Mouse (Mus musculus) liver, postnatal 0 days (tissue): ENCODE measurements at regions not wholly inside any gene's neighbourhood (a gene's known extent, or its start where the extent isn't known, plus 50 kb on each side); places are given as distances from the start of the nearest gene placed in this dataset.

ENCODE experiments used
- ATAC-seq: fragments of 200-750 bp; cut with Nextera tagmentation; 2 replicates; pipeline ENCODE4 v1.8.0; 2017; ENCODE audit warnings: mild to moderate bottlenecking, moderate library complexity
- DNase-seq: peaks from one replicate; pipeline ENCODE4 v3.0.0-alpha.2; 2016
- H3K27ac ChIP-seq: fragments of 300-500 bp; sonication (generic); 2 replicates; pipeline ENCODE4 v1.5.1; 2014; ENCODE audit warnings: antibody characterized with exemption, moderate library complexity, mild to moderate bottlenecking, low read depth
- H3K27me3 ChIP-seq: fragments of 300-500 bp; sonication (generic); 2 replicates; pipeline ENCODE4 v1.6.1; 2014; ENCODE audit warnings: low read length, control low read depth, mixed read lengths; ENCODE audit not compliant: insufficient read depth
- H3K36me3 ChIP-seq: fragments of 300-500 bp; sonication (generic); replicated peaks from 2 replicates; pipeline ENCODE4 v1.6.1; 2014; ENCODE audit warnings: mild to moderate bottlenecking, control low read depth, low read length, moderate library complexity, mixed read lengths; ENCODE audit not compliant: insufficient read depth
- H3K4me1 ChIP-seq: fragments of 300-500 bp; sonication (generic); 2 replicates; pipeline ENCODE4 v1.6.1; 2014; ENCODE audit warnings: antibody characterized with exemption, mild to moderate bottlenecking, control low read depth; ENCODE audit not compliant: insufficient read depth
- H3K4me2 ChIP-seq: fragments of 300-500 bp; sonication (generic); 2 replicates; pipeline ENCODE4 v1.6.1; 2014; ENCODE audit warnings: low read depth, mild to moderate bottlenecking, low read length, moderate library complexity, mixed read lengths
- H3K4me3 ChIP-seq: fragments of 300-500 bp; sonication (generic); 2 replicates; pipeline ENCODE4 v1.5.1; 2014; ENCODE audit warnings: low read depth, low read length
- H3K9ac ChIP-seq: fragments of 300-500 bp; sonication (generic); replicated peaks from 2 replicates; pipeline ENCODE4 v1.6.1; 2014; ENCODE audit warnings: mild to moderate bottlenecking, moderate library complexity
- H3K9me3 ChIP-seq: fragments of 300-500 bp; sonication (generic); 2 replicates; pipeline ENCODE4 v1.6.1; 2016; ENCODE audit warnings: mild to moderate bottlenecking, control low read depth, low read length, mixed read lengths
- CTCF ChIP-seq: sonication (generic); IDR thresholded peaks from 2 replicates; pipeline ENCODE4 v1.5.1; 2016; ENCODE audit warnings: antibody characterized with exemption, low read depth
- EP300 ChIP-seq: IDR thresholded peaks from 2 replicates; pipeline ENCODE4 v1.6.1; 2016; ENCODE audit warnings: antibody characterized with exemption, low read depth, mild to moderate bottlenecking
- WGBS: fragments of 180-500 bp; shearing (Covaris S2); extraction: QIAGEN DNeasy Blood & Tissue Kit; methylation state at CpG from one replicate; pipeline ENCODE4 v1.1.7; 2014; ENCODE audit not compliant: insufficient replicate concordance; 5-methylcytosine and 5-hydroxymethylcytosine counted together

DNA sequence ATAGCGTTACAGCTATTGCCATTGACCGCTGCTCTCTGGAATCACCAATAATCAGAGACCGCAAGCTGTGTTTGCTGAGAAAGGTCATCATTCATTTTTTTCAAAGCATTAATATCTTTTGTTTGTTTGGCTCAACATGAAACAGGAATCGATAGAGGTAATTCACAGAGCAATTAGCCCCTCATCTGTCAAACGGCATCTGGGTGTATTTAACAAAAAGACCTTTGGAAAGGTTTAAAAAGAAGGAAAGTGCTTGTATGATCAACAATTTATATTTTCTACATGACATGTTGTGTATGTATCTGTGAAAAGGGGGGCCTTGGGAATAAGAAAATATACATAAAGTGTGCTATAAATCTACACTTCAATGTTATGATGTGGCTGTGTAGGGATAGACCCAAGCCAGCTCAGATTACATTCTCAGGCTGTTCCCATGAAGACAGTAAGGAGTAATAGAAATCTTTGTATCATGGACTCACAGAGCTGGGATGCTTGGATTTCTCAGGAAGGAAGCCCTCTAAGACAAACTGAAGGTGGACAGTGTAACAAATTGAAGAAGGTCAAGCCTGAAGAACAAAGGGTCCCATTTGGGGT is 117.0 kb downstream of the Gm10295 start:
- H3K4me1 ChIP-seq, result no peaks in the 10 kb centered on the region
- ATAC-seq (no peak), DNase-seq (no peak)
- H3K4me3 ChIP-seq, result no peak overlapping the region
- no peaks in the 10 kb centered on the region for H3K36me3 ChIP-seq
- H3K9me3 ChIP-seq, result no peaks in the 10 kb centered on the region
- H3K4me2 ChIP-seq, result no peak overlapping the region
- TF ChIP-seq EP300 (no peak), CTCF (no peak)
- no peaks in the 10 kb centered on the region for H3K27me3 ChIP-seq
- WGBS, result 83% methylated on average over 5 of the region's 5 CpGs
- H3K9ac ChIP-seq, result no peak overlapping the region
- H3K27ac ChIP-seq, result no peak overlapping the region

DNA sequence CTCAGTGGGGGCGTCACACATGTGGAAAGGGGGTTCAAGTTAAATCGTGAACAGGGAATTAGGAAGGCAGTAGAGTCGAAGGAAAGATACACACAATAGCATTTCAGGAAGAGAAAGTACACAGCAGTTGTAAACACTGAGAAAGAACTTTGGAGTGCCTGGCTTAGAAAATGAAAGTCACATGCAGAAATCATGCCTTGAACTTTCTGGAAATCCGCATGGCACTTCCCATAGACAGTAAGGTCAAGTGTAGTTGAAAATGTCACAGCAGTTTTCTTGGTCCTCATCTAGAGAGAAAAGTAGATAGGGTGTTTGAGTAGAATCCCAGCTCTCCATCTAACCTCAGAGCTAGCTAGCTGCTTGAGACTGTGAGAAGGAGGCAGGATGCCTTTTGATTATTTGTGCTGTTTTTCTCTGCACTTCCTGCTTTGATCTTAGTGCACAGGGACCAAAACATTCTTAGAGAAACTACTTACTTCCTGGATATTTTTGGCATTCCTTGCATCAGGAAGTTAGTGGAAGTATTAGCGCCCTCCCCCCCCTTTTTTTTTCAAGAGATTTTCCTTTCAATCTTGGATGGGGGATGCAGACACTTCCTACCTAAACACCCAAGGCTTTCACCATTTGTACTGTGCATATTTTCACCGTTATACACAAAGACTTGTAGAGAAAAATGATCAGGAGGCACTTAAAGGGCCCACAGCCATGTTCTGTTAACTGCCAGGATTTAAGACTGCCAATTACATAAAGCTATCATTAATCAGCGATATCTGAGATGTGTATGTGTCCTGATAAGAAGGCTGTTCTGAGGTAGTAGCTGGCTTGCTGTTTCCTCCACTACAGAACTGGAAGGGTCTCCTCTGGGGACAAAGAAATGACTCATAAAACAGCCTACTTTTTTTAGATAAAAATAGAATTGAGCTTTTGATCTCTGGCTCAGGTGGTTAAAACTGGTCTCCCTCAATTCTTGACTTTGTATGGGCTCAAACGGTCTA is 118.2 kb downstream of the Gm10295 start:
- H3K4me2 ChIP-seq, result no peak overlapping the region
- ATAC-seq (no peak), DNase-seq (no peak)
- H3K4me3 ChIP-seq, result no peak overlapping the region
- H3K4me1 ChIP-seq, result no peaks in the 10 kb centered on the region
- H3K9ac ChIP-seq, result no peak overlapping the region
- H3K9me3 ChIP-seq, result no peaks in the 10 kb centered on the region
- no peaks in the 10 kb centered on the region for H3K36me3 ChIP-seq
- H3K27ac ChIP-seq, result peak overlapping the region; percentile 17; the same call in 1 of the 2 replicates
- no peaks in the 10 kb centered on the region for H3K27me3 ChIP-seq
- TF ChIP-seq EP300 (no peak), CTCF (no peak)
- 58% methylated on average over 8 of the region's 8 CpGs for WGBS

DNA sequence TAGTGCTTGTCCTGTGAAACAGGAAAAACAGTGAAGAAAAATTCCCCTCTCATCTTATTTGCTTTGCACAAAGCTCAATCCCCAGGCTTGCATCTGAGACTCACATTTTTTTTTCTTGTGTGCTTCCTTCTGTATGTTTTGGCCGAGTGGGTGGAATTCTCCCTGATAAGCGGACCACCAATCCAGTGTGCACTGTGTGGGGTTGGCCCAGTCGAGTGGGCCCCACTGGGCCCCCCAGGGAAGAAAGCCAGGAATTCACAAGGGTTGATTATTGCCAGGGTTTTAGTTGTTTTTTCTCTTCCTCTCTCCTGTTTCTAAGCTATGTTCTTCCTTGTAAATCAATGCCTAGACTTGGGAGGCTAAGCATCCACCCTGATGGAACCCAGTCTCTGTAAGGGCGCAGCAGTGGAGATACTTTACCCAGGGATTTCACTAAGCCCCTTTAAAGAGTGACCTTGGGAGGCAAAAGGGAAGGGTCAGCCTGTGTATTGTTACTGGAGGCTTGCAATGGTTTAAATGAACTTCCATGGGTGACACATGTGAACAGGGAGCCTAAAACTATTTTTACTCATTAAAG is 120.3 kb downstream of the Gm10295 start:
- Histone ChIP-seq H3K4me1 (no peaks in the 10 kb centered on the region), H3K4me2 (no peak overlapping the region), H3K4me3 (no peak overlapping the region), H3K9ac (no peak overlapping the region), H3K27ac (0 out of 2 replicates have a peak overlapping the region, but pooled peaks have one; percentile 16), H3K36me3 (no peaks in the 10 kb centered on the region), H3K9me3 (no peaks in the 10 kb centered on the region), H3K27me3 (no peaks in the 10 kb centered on the region)
- DNase-seq (no peak), ATAC-seq (no peak)
- TF ChIP-seq EP300, result no peak
- TF ChIP-seq CTCF, result no peak
- 58% methylated on average over 4 of the region's 4 CpGs for WGBS

DNA sequence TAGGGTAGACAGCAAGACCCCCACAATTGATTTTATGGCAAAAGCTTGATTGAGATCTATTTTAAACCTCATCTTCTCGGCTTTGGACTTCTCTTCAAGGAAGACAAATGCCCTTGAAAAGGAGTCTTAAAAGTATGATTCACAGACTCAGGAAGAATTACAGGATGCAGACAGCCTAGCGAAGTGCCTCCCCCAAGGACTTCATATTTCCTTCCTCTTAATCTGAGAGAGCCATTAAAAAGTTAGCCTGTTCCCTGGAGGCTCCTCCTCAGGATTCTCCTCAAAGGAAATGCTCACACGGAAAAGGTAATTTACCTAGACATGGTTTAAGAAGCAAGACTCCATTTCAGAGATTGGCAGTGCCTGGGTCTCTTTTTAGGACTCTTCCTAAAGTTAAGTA is 122.1 kb downstream of the Gm10295 start:
- no peaks in the 10 kb centered on the region for H3K27me3 ChIP-seq
- no peak overlapping the region for H3K4me3 ChIP-seq
- no peaks in the 10 kb centered on the region for H3K9me3 ChIP-seq
- no peaks in the 10 kb centered on the region for H3K4me1 ChIP-seq
- no peak overlapping the region for H3K9ac ChIP-seq
- no peak for DNase-seq
- H3K4me2 ChIP-seq, result no peak overlapping the region
- no peaks in the 10 kb centered on the region for H3K36me3 ChIP-seq
- 28% methylated on average over 3 of the region's 3 CpGs for WGBS
- ATAC-seq, result no peak
- no peak overlapping the region for H3K27ac ChIP-seq
- TF ChIP-seq EP300 (no peak), CTCF (no peak)

DNA sequence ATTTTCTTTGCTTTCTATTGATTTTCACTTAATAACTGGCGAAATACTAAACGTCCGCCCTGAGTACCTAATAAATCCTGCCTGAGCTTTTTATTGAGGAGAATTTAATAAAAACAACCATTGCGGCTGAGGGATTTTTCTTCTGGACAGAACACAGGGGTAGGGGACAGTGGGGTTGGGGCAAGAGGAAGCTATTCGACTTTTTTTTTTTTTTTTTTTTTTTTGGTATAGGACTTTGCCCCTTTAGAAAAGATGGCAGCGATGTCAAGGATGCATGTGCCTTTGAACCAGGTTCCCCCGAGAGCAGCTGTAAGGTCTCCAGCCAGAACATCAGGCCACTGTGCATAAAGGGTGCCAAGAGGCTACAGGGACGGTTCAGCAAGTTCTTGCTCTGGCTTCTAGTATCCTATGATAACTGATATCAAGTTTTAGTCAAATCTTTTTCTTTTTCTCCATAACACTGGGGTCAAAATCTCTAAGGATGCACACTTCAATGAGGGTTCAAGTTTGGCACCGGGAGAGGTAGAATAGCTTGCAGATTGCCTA is 126.9 kb downstream of the Gm10295 start:
- no peaks in the 10 kb centered on the region for H3K4me1 ChIP-seq
- no peaks in the 10 kb centered on the region for H3K9me3 ChIP-seq
- no peaks in the 10 kb centered on the region for H3K36me3 ChIP-seq
- TF ChIP-seq CTCF (no peak), EP300 (no peak)
- no peak overlapping the region for H3K4me2 ChIP-seq
- ATAC-seq, result no peak
- no peaks in the 10 kb centered on the region for H3K27me3 ChIP-seq
- H3K4me3 ChIP-seq, result no peak overlapping the region
- 75% methylated on average over 9 of the region's 9 CpGs for WGBS
- H3K9ac ChIP-seq, result no peak overlapping the region
- no peak for DNase-seq
- H3K27ac ChIP-seq, result no peak overlapping the region
